Mouse (Mus musculus) ES-Bruce4 (cell line): ENCODE measurements around the gene Scamp1.

Experiments used
- CTCF ChIP-seq: IDR thresholded peaks from one replicate; pipeline ENCODE4 v1.8.1; 2011; ENCODE audit warnings: low read depth, low read length
- POLR2A ChIP-seq: IDR thresholded peaks from one replicate; pipeline ENCODE4 v1.8.1; 2011; ENCODE audit warnings: low read length; ENCODE audit not compliant: insufficient read depth

DNA sequence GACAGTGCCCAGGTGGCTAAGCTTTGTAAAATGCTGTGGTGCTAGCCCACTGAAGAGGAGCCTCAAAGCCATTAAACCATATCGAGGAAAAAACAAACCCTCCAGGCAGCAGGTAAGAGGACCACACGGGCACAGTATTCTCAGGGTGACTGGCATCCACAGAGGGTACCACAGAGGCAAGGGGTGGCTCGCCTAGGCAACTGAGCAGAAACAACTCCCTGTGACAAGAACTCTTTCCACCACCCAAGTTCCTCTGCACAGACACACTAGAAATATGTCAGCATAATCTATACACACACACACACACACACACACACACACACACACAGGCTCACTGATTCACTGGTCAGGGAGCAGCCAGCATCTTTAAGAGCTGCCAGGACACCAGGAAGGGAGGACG lies 46.2 kb downstream of the Scamp1 start:
- TF ChIP-seq CTCF (no peak), POLR2A (no peak)
